Mouse (Mus musculus) heart, embryonic 10.5 days (tissue): Measurements from ENCODE around the gene Duxbl2. TPM values are rescaled to one million over a fixed set of nuclear protein-coding genes. Genes with fewer than 3 reads are reported as not detected.
"Not testable (repeated sequence)": the region's sequence is repeated elsewhere in the genome, so short reads cannot be mapped to it uniquely, and the experiment has no call there.

Experiments
- DNase-seq: peaks from one replicate; pipeline ENCODE4 v3.0.0-alpha.2; 2017; ENCODE audit warnings: low spot score
- H3K27ac ChIP-seq: fragments of 300-500 bp; sonication (generic); 2 replicates; pipeline ENCODE4 v1.5.1; 2016; ENCODE audit warnings: mild to moderate bottlenecking
- H3K27me3 ChIP-seq: fragments of 300-500 bp; sonication (generic); 2 replicates; pipeline ENCODE4 v1.6.1; 2016; ENCODE audit warnings: mild to moderate bottlenecking; ENCODE audit not compliant: poor library complexity, insufficient read depth, severe bottlenecking
- H3K36me3 ChIP-seq: fragments of 300-500 bp; sonication (generic); 2 replicates; pipeline ENCODE4 v1.6.1; 2016; ENCODE audit warnings: mild to moderate bottlenecking, moderate library complexity
- H3K4me1 ChIP-seq: fragments of 300-500 bp; sonication (generic); 2 replicates; pipeline ENCODE4 v1.6.1; 2016; ENCODE audit warnings: mild to moderate bottlenecking
- H3K4me3 ChIP-seq: fragments of 300-500 bp; sonication (generic); 2 replicates; pipeline ENCODE4 v1.5.1; 2016; ENCODE audit warnings: mild to moderate bottlenecking, moderate library complexity
- H3K9me3 ChIP-seq: fragments of 300-500 bp; sonication (generic); 2 replicates; pipeline ENCODE4 v1.6.1; 2016; ENCODE audit warnings: mild to moderate bottlenecking, moderate library complexity
- WGBS: fragments of 180-500 bp; shearing (Covaris S2); methylation state at CpG from one replicate; pipeline ENCODE4 v1.1.7; 2016; 5-methylcytosine and 5-hydroxymethylcytosine counted together
- polyA plus RNA-seq: library from polyadenylated mRNA; unstranded; fragments of >200 nt; fragmentation: Nextera tagmentation; extraction: Ambion mirVana; gene quantifications from 2 replicates; pipeline ENCODE4 v1.2.1, GENCODE M21; 2016

Gene Duxbl2
- polyA plus RNA-seq, 1 experiment from 2014 or later = 0.94 TPM

DNA sequence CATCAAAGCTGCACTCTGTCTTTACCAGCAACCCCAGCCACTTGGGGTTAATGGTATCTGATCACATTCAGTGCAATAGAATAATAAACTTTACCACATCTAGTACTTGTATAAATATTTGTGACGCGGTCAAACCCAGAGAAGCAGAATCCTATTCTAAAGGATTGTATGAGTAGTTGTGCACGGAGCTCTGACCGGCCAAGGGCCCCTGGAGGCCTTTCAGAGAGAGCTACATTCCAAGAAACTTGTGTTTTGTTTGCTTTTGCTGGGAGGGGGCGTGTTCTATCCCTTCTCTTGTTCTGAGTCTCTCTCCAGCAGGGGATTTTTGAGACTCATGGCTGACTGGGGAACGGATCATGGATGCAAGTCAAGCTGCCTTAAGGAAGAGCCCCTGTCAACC lies 56.9 kb downstream of the Duxbl2 start:
- not testable (repeated sequence) for H3K27me3 ChIP-seq, H3K27ac ChIP-seq, H3K9me3 ChIP-seq, H3K4me3 ChIP-seq, H3K36me3 ChIP-seq, H3K4me1 ChIP-seq, DNase-seq
- no CpG with 5 or more reads among the region's 6 CpGs for WGBS

Other genes starting within 250 kb of the Duxbl2 start
- 0.21 TPM in 1 of 2 replicates, not detected in the other for gene Plac9a, start 215.2 kb upstream of the Duxbl2 start, polyA plus RNA-seq
- 1.6 and 2.2 TPM in 2 replicates for gene Tmem254a, start 190.7 kb upstream of the Duxbl2 start, polyA plus RNA-seq
- gene Cphx1, start 180.0 kb upstream of the Duxbl2 start, polyA plus RNA-seq = not detected in 2 replicates
- 1.2 and 1.4 TPM in 2 replicates for gene Duxbl1, start 139.8 kb upstream of the Duxbl2 start, polyA plus RNA-seq
- 1.1 TPM in 1 of 2 replicates, not detected in the other for gene Gm9780, start 75.6 kb upstream of the Duxbl2 start, polyA plus RNA-seq
- gene Tmem254c, start 51.0 kb upstream of the Duxbl2 start, polyA plus RNA-seq = 28.7 and 28.9 TPM in 2 replicates
- not detected in 2 replicates for gene Cphx2, start 36.8 kb upstream of the Duxbl2 start, polyA plus RNA-seq
- gene Cphx3, start 36.1 kb upstream of the Duxbl2 start, polyA plus RNA-seq = not detected in 2 replicates
- gene Plac9b, start 64.1 kb downstream of the Duxbl2 start, polyA plus RNA-seq = 0.80 and 0.95 TPM in 2 replicates
- gene Tmem254b, start 88.7 kb downstream of the Duxbl2 start, polyA plus RNA-seq = 21.3 and 26.4 TPM in 2 replicates
- gene Duxbl3, start 139.6 kb downstream of the Duxbl2 start, polyA plus RNA-seq = 1.1 TPM in 1 of 2 replicates, not detected in the other